Mouse (Mus musculus) kidney, postnatal 10 days (tissue): ENCODE results near the gene Maats1.
A peak's percentile ranks its signal among the peaks of the same experiment; 100 is the strongest.
"Not testable (repeated sequence)": the region's sequence is repeated elsewhere in the genome, so short reads cannot be mapped to it uniquely, and the experiment has no call there.

ENCODE experiments used
- DNase-seq: peaks from one replicate; pipeline ENCODE4 v3.0.0; 2021; ENCODE audit warnings: mixed read lengths

Gene Maats1

DNA sequence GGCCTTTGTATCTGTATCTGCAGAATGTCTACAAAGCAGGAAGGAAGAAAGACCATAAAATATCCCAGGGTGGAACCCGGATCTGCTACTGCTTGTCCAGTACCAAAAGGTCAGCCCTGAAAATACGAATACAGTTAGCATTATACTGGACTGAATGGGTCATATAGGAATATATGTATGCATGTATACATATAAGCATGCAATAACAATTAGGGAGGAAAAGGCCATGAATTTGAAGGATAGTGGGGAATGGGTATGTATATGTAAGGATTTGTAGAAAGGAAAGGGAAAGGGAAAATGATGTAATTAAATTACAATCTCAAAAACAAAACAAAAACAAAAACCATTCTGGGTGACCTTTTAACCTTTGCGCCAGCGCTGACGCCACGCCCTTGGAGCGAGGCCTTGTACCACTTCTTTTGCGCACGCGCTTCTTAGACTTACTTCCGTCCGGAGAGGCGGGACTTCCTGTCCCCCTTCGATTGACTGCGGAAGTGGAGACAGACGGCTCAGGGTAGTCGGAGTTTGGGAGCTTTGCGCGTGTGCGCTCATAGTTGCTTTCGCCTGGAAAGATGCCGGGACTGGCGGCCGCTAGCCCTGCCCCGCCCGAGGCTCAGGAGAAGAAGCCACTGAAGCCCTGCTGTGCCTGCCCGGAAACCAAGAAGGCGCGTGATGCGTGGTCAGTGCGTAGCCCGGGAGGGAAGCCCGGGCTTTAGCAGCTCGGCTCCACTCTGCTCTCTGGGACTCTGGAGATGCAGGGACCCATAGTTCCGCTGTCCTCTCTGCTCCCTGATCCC lies 4.8 kb upstream of the Maats1 start, which contains the start of the genes Cox17 and Gm21987:
TSS of gene Cox17 (plus strand) at position 463 of the 797 bp plus-strand sequence.
TSS of gene Gm21987 (plus strand) at position 512 of the 797 bp plus-strand sequence.
- DNase-seq = peak; percentile 95

DNA sequence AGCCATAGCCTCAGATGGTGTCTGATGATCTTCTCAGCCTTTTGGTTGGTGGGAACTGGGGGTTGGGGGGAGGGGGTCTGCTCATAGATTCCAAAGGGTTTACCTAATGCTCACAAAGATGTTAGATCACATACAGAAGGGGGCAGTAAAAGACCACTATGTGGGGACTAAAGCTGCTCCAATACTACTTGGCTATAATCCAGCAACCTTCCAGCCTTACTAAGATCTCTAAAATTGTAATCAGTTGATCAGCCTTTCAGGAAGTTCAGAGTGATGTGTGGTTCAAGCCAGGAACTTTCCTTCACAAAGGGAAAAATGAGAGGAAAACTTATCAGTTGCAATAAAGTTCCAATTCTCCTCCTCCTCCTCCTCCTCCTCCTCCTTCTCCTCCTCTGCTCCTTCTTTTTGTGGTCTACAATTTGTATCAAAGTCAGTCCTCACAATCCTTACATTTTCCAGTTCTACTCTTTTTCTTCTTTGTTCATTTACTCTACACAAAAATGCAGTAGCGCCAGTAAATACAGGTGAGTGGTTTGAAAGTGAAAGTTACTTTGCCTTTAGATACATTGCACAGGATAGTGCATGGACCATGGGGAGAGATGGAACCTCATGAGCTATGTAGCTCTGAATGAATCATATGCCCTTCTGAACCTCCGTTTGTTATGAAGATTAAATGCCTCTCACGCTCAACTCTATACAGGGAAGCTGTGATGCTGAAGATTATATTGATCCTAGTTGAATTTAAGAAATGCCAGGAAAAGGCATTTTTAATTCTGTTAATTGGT lies 3.2 kb upstream of the Maats1 start:
- DNase-seq = no peak

DNA sequence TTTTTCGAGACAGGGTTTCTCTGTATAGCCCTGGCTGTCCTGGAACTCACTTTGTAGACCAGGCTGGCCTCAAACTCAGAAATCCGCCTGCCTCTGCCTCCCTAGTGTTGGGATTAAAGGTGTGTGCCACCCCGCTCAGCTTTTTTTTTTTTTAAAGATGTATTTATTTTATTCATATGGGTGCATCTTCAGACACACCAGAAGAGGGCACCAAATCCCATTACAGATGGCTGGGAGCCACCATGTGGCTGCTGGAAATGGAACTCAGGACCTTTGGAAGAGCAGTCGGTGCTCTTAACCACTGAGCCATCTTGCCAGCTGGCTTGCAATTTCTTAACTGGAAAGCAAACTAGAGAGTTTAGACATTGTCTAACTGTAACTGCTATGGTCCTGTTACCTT lies 3.9 kb downstream of the Maats1 start:
- not testable (repeated sequence) for DNase-seq

DNA sequence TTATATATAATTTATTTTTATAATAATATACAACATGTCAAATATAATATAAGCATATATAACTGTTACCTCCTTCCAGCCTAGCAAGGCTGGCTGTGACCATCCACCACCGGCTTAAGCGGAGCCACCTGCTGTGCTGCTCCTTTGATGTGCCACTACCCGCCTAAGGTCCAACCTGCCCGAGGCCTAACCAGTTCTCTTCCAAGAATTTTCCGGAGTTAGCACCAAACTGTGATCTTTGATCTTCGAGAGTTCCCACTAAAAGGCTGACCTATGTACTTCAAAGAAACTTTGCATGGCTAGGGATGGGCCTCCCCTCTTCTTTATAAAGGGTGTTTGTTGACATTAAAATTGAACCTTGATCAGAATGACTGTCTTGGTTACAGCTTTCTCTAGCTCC lies 7.5 kb downstream of the Maats1 start:
- DNase-seq = peak; percentile 37

DNA sequence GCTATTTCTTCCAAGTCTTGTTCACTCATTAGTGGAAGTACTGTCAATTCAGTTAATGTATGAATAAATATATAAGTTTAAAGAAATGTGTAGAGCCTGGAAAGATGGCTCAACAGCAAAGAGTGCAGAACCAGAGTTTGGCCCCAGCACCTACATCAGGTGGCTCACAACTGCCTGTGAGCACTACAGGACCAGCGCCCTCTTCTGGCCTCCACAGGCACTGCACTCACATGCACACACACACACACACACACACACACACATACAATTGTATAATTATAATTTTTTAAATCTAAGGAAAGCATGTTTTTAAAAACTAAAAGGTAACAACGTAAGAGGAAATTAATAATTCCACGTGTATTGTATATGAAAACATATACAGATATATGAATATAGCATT lies 12.6 kb downstream of the Maats1 start:
- DNase-seq = no peak

DNA sequence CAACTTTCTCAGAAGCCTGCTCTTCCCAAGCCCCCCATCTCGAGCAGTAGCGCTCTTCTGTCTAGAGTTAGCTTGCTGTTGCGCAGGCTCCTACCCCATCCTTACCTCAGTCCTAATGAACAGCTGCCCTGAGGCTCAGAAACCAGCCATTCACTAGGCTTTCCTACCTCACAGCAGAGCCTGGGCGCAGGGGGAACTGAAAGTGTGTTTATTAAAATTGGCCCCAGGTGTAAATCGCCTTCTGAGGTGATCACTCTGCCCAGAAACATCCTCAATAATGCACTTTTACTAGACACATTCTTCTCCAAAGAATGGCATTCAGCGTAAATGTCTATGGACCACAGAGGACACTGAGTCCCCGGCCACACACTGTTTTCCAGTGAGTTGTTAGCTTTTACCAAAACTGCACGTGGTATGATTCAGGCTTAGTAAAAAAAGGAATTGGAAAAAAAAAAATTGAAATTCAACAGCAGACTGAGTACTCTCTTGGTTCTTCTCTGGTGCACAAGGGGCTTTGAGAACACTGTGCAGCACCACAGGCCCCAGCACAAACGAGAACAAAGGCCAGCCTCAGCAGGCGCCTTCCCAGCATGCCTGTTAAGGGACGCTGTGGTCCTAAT lies 15.1 kb downstream of the Maats1 start:
- no peak for DNase-seq

DNA sequence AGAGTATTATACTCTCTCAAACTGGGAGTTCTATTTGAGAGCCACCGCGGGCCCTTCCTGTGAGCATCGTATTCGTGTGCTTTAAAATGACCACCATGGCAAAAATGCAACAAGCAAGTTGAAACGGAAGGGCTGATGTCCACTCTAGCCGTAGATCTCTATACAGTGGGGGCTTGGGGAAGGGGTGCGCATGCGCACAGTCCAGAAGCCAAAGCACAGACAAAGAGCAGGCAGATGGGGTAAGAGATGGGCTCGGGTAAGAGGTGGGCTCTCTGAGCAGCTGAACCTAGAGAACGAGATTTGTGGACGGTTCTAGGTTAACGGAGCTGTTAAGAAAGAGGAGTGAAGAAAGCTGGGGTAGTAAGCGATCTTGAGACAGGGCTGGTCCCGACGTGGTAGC lies 17.6 kb downstream of the Maats1 start:
- no peak for DNase-seq

DNA sequence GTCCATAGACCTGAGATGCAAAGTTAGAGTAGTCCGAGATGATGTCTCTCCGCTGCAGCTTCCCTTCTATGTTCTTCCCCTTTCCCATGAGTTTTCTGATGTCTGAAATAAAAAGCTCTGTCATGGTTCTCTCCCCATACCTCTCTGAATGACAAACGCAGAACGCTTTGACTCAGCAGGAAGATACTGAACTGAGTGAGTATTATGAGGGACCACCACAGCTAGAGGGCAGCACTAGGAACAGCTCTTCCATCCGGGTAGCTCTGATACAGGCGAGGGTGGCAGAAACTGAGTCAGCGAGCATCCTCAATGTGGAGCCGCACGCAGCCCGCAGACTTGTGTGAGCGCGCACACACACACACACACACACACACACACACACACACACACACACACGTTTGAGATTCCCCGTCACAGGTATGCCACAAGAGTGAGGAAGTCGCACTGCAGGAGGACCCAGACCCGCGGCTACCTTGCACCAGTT lies 20.4 kb downstream of the Maats1 start:
- peak; percentile 65 for DNase-seq

DNA sequence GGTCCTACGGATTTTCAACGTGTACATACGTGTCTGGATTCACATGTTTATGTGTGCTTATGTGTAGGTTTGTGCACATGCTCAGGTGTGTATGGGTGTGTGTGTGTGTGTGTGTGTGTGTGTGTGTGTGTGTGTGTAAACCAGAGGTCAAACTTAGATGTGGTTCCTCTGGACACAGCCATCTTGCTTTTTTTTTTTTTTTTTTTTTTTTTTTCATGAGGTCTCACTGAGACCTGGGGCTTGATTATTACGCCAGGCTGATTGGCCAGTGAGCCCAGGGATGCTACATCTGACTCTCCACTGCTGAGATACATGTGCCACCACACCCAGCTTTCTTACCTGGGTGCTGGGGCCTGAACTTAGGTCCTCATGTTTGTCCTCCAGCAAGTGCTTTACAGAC lies 22.9 kb downstream of the Maats1 start:
- DNase-seq = no peak

DNA sequence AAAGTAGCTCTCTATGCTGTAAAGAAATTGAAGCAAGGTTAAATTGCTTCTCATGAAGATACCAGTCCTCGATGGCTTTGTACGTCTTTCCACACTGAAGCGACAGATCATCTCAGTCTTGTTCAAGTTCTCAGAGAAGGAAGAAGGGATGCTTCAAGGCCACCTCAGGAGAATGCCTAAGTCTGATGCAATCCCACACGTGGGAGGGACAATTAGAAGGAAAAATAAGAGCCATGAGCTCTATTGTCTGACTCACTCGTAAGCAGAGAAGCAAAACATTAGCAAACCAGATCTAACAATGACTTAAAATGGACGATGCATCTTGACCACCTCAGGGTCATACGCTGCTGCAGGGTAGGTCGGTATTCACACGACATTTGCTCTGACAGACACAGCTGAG lies 23.5 kb downstream of the Maats1 start:
- no peak for DNase-seq

DNA sequence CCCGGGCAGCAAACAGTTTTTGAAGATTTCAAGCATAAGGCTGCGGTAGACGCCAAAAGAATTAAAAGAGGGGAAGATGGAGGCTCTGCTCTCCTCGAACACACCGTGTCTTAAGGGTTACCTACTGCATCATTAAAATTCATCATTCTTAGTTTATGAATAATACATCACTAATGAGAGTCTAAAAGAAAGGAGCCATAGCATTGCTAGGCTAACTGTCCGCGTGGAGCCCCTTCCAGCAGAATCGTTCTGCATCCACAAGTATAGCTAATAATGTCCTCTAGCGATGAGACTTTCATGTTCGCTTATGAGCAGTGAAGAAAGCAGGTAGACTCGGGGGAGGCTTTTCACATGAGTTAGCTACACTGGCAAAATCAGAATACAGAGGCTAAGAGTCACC lies 33.7 kb downstream of the Maats1 start:
- no peak for DNase-seq

DNA sequence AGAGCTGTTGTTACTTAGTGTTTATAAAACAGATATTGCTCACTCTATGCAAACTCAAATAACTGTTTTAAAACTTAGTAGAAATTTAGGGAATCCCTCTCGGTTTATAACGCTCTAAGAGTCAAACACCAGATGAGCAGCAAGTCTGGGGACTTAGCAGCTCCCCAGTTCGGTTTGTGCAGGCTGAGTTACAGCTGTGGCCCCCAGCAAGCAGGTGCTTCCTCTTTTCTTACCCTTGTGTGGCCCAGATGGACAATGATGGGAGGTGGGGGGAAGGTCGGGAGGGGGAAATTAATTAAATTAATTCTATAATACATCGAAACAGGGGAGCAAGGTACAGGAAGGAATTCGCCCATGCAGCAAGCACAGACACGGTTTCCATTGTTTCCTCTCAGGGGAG lies 34.3 kb downstream of the Maats1 start:
- DNase-seq = no peak

DNA sequence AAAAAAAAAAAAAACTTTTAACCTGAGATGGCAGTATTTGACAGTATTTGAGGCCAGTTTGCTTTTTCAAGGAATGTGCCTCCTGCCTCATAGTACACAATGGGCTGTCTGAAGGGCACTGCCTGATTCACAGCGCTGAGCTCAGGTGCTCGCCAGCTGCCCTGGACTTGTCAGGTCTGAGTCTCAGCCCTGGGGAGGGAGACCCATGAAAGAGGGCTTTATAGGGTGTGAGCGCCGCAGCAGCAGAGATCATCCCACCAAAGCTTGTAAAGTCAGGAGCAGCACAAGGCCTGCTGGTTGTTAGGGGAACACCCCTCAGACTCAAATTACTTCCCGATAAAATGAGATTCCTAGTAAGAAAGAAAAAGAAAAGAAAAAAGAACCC lies 34.7 kb downstream of the Maats1 start:
- DNase-seq = no peak

DNA sequence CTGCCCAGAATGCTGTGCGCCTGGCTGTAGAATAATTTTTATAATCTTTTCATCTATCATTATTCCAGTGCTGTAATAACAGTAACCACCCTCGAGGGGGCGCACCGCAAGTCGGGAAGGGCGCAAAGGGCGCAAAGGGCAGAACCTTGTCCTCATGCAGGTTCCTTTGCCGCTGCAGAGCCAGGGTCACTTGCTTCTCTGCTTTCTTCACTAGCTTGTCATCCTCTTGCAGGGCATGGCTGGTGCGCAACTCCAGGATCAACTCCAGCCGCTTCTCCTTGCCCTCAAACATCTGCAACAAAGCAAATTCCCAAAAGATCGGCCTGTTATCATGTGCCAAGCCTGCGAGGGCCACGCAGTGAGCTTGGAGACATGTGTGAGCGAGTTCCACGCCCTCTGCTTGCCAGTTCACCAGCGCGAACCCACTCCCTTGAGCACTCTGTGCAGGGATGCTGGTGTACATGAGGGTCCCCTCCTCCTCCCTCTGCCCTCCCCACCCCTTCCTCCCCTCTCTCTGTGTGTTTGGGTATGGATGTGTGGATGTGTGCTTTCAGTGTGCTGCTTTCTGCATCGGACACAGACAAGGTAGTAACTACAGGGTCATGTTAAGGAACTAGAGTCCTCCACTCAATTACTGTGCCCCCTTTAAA lies 35.2 kb downstream of the Maats1 start:
- peak; percentile 30 for DNase-seq

DNA sequence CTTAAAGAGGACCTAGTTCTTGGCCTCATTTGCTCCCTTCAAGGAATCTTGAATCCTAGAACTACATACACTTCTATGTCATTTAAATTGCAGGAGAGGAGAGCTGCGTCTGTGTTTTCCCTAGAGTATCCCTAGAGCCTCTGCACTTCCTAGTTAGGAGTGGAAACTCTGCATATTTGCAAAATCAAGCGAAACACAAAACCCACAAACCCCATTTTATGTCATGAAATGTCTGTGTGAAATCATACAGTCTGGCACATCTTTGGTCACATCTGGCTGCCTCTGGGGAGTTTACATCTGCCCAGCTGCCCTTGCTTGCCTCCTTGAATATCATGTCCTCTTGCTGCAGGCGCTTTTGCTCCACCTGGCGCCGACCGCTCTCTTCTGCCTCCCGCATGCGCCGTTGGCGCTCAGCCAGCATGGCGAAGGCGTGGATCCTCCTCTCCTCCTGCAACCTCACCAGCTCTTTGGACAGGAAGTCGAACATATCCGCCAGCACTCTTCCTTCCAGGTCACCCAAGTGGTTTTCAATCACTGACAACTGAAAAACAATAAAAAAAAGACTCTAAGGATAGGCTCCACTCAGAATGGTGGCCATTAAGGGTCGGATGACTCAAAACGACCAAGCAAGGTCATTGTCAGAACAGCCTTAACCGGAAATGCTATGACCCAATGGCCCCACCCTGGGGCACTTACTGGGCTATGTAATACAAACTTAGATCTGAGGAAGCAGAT lies 37.3 kb downstream of the Maats1 start:
- DNase-seq = peak; percentile 83

DNA sequence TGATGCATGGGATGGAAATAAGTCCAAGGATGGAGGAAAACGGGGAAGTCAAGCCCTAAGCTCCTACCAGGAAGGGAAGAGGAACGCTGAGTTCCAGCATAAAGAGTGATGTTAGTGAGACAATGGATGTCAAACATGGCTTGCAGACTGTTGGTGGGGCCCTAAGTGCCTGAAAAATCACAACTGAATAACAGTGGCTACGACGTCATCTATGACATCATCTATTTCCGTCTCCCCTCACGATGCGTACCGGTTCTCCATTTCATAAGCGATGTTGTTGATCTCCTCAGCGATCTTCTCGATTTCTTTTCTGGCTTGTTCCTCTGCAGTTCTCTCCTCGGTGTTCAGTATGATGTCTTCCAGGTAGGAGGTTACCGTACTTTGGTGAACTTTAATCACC lies 39.6 kb downstream of the Maats1 start:
- DNase-seq = no peak

DNA sequence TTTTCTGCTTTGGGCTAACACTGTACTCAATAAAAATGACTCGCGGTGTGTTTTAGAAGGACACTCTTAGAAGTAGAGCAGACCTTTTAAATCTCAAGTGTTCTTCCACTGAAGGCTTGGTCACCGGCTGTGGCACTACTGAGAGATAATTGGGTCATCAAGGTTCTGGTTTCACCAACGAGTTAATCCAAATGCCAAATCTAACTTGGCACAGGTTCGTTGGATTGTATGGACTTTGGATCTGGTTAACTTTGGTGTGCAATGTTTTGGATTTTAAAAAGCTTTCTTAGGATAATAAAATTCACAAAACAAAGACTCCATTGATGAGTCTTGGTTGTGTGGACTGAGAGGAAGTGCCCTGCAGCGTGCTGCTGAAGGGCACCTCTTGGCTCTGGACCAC lies 43.5 kb downstream of the Maats1 start:
- no peak for DNase-seq

DNA sequence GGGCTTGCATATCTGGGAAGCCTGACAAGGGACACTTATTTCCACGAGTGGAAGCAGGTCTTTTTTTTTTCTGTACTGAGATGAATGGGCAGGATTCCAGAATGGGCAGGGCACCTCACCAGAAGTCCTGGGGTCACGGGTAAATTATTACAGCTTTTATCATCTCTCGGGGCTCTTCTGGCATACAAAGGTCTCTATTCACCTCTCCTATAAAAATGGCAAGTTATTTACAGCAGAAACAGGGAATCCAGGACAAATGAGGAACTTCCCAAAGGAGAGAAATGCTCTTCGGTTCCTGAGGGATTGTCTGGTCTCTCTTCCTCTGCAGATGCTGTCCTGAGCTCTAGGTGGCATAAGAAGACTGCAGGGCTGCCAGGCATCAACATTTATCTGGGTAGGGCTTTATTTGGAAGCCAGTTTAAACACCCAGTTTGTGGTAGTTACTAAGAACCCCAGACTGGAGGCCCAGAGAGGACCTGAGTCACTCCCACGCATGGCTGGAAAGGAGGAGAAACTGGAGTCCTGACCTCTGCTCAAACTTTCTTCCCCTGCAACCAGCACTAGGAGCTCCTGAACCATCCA lies 46.5 kb downstream of the Maats1 start:
- DNase-seq = peak; percentile 31

DNA sequence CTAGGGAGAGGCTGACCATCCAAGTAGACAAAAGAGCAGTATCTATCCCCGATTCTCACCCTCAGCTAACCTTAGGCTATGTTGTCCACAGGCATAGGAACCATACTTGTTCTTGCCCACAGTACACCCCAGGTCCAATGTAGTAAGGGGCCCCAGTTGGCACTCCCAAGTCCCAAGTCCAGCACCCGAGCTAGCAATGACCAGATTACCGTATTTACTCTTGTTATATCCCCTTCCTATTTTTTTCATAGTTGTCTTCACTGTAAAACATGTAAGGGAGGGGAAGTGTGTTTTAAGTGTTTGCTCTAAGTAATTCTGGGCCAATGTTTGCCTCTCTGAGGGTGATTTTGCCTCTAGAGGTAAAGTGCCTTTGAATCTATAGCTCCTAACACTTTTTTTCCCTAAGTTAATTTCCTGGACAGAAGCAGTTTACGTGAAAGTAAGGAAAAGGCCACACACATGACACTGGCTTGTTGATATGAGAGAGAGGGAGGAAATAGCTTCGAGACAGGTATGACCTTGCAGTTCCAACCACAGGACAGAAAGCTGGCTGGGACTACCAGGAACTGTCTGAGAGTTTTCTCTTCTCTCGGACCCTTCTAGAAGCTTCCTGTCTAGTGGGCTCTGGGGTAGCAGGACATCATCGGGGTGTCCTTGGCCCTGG lies 47.1 kb downstream of the Maats1 start, which contains the start of gene Nr1i2:
TSS of gene Nr1i2 (minus strand) at position 140 of the 664 bp plus-strand sequence.
- peak; percentile 46 for DNase-seq

DNA sequence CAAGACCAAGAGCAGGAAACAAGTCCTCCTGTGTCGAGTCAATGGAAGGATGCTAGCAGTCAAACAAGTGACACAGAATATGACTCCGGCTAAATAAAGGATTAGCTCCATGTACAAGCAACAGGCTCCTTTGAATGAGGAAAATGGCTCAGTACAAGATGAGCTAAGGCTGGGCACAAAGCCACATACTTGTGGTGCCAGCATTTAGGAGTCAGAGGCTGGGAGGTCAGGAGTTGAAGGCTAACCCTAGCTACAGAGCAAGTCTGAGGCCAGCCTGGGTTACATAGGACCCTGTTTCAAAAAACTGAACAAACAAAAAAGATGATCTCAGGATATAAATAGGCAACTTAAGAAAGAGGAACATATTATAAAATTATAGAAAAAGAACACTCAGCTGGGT lies 51.8 kb downstream of the Maats1 start:
- DNase-seq = no peak

DNA sequence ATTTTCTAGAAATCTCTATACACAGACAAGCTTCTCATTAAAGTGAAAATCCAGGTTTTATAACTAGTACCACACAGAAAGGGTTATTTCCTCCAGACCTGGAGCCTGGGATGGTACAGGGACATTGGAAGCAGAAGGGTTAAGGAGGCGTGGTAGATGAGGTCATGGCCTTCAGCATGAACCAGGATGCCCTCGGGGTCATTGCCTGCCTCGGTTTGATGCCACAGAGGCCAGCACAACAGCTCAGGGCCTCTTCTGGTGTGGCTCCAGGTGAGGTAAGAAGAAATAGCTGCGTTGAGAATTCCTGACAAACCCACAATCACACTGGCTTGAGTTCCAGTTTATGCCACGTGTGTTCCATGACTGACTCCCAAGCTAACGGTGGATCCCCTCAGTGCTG lies 53.1 kb downstream of the Maats1 start:
- DNase-seq = no peak
